Mouse (Mus musculus): ENCODE data around the gene Sirpa. TPM values are rescaled to one million over a fixed set of nuclear protein-coding genes. Genes with fewer than 3 reads are reported as not detected.

Sirpa gene
- total RNA-seq, 2 experiments from 2014 or later = 0.52 to 8.0 TPM

DNA sequence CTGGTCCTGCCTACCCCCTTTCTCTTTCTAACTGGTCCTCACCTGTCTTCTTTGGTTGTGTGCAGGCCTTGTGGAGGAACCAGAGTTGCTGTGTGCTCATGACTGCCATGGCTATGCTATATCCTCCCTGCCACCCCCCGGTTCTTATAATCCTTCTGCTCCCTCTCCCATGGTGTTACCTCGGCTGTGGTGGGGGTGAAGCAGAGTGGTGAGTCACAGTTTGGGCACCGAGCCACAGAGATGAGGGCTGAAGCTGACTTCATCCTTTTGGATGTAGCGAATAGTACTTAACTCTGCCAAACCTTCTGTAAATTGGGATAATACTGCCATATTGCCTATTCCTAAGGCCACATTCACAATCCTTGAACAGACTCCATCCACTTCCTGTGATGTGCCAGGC lies 12.0 kb upstream of the Sirpa start:
- ATAC-seq (replicated peaks; ENCODE audit: low FRiP score, low TSS enrichment, poor library complexity, severe bottlenecking) = no peak

GRCm38 (mm10) chr2:129581826-129582225 lies 10.8 kb upstream of the Sirpa start:
- no peak for ATAC-seq (replicated peaks; ENCODE audit: low FRiP score, low TSS enrichment, poor library complexity, severe bottlenecking)

GRCm38 (mm10) chr2:129582261-129582660 lies 10.4 kb upstream of the Sirpa start:
- ATAC-seq (replicated peaks; ENCODE audit: low FRiP score, low TSS enrichment, poor library complexity, severe bottlenecking) = no peak

GRCm38 (mm10) chr2:129584905-129585304 lies 7.7 kb upstream of the Sirpa start:
- no peak for ATAC-seq (replicated peaks; ENCODE audit: low FRiP score, low TSS enrichment, poor library complexity, severe bottlenecking)

DNA sequence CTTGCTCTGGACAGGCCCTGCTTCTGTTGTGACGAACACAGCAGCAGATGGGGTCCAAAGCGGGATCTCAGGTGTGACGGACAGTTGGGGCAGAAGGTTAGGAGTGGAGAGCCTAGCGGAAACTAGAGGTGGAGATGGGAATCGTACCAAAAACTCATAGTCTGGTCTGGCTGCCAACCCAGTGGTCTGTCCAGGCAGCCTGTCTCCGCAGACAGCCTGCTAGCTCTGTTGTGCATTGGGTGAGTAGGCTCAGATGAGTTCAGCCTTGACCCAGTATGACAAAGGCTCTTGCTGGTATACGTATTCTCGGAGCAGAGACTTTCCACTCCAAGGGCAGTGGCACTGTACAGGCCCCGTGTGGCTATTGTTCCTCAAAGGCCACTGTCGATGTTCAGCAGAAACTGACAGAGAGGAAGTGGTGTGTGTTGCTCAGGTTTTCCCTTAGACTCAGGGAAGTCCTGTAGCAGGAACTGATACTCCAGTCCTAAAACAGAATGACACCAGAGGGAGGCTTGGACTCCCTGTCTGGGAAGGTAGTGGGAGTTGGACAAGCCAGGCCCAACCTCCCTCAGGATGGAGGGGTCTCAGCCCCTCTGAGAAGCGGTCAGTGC lies 6.6 kb upstream of the Sirpa start:
- no peak for ATAC-seq (replicated peaks; ENCODE audit: low FRiP score, low TSS enrichment, poor library complexity, severe bottlenecking)

- no peak for ATAC-seq (replicated peaks; ENCODE audit: low FRiP score, low TSS enrichment, poor library complexity, severe bottlenecking)
Observed at GRCm38 (mm10) chr2:129587241-129587640, 5.4 kb upstream of the Sirpa start.

DNA sequence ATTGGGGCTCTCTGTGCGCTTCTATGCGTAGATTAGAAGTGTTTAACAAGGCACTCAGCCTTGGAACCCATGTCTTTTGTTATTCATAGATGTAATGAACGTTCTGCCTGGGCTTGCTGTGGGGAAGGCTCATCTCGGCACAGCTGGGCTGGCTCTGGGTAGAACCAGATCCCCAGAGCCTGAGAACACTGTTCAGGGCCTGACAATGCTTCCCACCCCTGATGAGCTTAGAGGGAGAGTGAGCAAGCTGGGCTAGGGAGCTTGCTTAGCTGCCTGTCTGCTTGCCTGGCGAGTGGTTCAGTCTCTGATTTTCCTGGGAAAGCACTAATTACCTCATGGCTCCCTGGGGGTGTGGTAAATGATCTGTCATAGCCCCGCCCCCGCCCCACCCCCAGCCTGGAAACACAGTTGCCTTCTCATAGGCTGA lies 4.8 kb upstream of the Sirpa start:
- no peak for ATAC-seq (replicated peaks; ENCODE audit: low FRiP score, low TSS enrichment, poor library complexity, severe bottlenecking)

- ATAC-seq (replicated peaks; ENCODE audit: low FRiP score, low TSS enrichment, poor library complexity, severe bottlenecking) = no peak
Observed at GRCm38 (mm10) chr2:129591897-129592296, 738 bp upstream of the Sirpa start.

GRCm38 (mm10) chr2:129593141-129593875 lies 673 bp downstream of the Sirpa start:
- ATAC-seq (replicated peaks; ENCODE audit: low FRiP score, low TSS enrichment, poor library complexity, severe bottlenecking) = no peak

DNA sequence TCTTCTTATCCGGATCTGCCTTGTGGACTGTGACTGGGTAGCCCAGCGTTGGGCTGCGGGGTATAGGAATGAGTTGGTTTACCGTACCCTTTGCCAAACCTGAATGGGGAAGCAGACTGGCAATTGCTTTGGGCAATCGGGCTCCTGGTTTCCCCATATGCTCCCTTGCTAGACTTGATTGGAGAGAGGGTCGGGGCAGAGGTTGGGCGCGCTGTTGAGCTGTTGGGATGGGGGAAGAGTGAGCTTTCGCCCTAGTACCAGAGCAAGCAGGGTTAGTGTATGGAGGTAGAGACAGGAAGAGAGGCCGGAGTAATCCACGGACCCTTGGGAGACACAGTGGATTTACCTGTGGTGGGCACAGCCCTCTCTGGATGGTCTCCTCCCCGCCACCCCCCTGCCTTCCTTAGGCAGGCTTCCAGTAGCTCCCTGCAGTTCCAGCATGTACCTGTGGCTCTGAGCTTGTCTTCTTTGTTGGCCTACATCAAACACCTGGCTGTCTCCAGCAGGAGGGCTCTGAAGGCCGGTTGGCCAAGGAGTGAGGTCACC lies 1.3 kb downstream of the Sirpa start:
- no peak for ATAC-seq (replicated peaks; ENCODE audit: low FRiP score, low TSS enrichment, poor library complexity, severe bottlenecking)

DNA sequence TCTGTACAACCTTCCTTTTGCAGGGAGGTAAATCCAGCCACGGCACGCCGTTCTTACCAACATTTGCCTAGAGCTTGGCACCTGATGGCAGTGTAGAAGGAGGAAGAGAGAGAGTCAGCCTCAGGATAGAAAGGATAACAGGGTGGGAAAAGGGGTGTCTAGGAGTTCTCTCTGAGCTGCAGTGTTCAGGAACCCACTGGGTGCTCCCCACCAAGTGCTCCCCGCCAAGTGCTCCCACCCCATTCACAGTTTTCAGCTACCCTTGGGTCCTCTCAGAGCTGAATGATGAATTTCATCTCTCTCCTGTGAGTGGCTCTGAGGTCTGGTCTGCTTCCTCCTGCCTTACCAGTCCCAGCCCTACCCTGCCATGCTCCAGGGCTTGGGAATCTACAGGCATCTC lies 1.9 kb downstream of the Sirpa start:
- ATAC-seq (replicated peaks; ENCODE audit: low FRiP score, low TSS enrichment, poor library complexity, severe bottlenecking) = no peak

- ATAC-seq (replicated peaks; ENCODE audit: low FRiP score, low TSS enrichment, poor library complexity, severe bottlenecking) = no peak
Observed at GRCm38 (mm10) chr2:129595206-129595605, 2.6 kb downstream of the Sirpa start.

GRCm38 (mm10) chr2:129595661-129596209 lies 3.1 kb downstream of the Sirpa start:
- no peak for ATAC-seq (replicated peaks; ENCODE audit: low FRiP score, low TSS enrichment, poor library complexity, severe bottlenecking)

- ATAC-seq (replicated peaks; ENCODE audit: low FRiP score, low TSS enrichment, poor library complexity, severe bottlenecking) = no peak
Observed at GRCm38 (mm10) chr2:129596555-129597172, 4.0 kb downstream of the Sirpa start.

- ATAC-seq (replicated peaks; ENCODE audit: low FRiP score, low TSS enrichment, poor library complexity, severe bottlenecking) = no peak
Observed at GRCm38 (mm10) chr2:129597581-129597980, 4.9 kb downstream of the Sirpa start.

GRCm38 (mm10) chr2:129598094-129598493 lies 5.5 kb downstream of the Sirpa start:
- ATAC-seq (replicated peaks; ENCODE audit: low FRiP score, low TSS enrichment, poor library complexity, severe bottlenecking) = no peak

GRCm38 (mm10) chr2:129599231-129600084 lies 6.8 kb downstream of the Sirpa start:
- no peak for ATAC-seq (replicated peaks; ENCODE audit: low FRiP score, low TSS enrichment, poor library complexity, severe bottlenecking)

- 0 out of 2 replicates have a peak, but pooled peaks have one; percentile 35 for ATAC-seq (replicated peaks; ENCODE audit: low FRiP score, low TSS enrichment, poor library complexity, severe bottlenecking)
Observed at GRCm38 (mm10) chr2:129601059-129601650, 8.5 kb downstream of the Sirpa start.
